Mouse (Mus musculus): ENCODE data around the gene 4931406P16Rik.

The 4931406P16Rik gene

GRCm38 (mm10) chr7:34309186-34309764, 4.1 kb downstream of the 4931406P16Rik start:
- DNase-seq, result no peak

- DNase-seq, result no peak
Observed at GRCm38 (mm10) chr7:34308586-34308985, 4.8 kb downstream of the 4931406P16Rik start.

- no peak for DNase-seq
Observed at GRCm38 (mm10) chr7:34305454-34305853, 7.9 kb downstream of the 4931406P16Rik start.

- DNase-seq, result no peak
Observed at GRCm38 (mm10) chr7:34302651-34303050, 10.7 kb downstream of the 4931406P16Rik start.

GRCm38 (mm10) chr7:34301952-34302351, 11.4 kb downstream of the 4931406P16Rik start:
- no peak for DNase-seq

- no peak for DNase-seq
Observed at GRCm38 (mm10) chr7:34298818-34299217, 14.5 kb downstream of the 4931406P16Rik start.

- DNase-seq, result no peak
Observed at GRCm38 (mm10) chr7:34296124-34296523, 17.2 kb downstream of the 4931406P16Rik start.

- no peak for DNase-seq
Observed at GRCm38 (mm10) chr7:34292633-34293032, 20.7 kb downstream of the 4931406P16Rik start.

- DNase-seq, result no peak
Observed at GRCm38 (mm10) chr7:34291265-34291664, 22.1 kb downstream of the 4931406P16Rik start.

- DNase-seq, result no peak
Observed at GRCm38 (mm10) chr7:34290450-34291151, 22.8 kb downstream of the 4931406P16Rik start.

GRCm38 (mm10) chr7:34277656-34278055, 35.7 kb downstream of the 4931406P16Rik start:
- no peak for DNase-seq

- DNase-seq, result no peak
Observed at GRCm38 (mm10) chr7:34276066-34276465, 37.3 kb downstream of the 4931406P16Rik start.

GRCm38 (mm10) chr7:34272465-34272864, 40.9 kb downstream of the 4931406P16Rik start:
- DNase-seq, result no peak

- DNase-seq, result no peak
Observed at GRCm38 (mm10) chr7:34268463-34268862, 44.9 kb downstream of the 4931406P16Rik start.

- DNase-seq, result no peak
Observed at GRCm38 (mm10) chr7:34266421-34266820, 46.9 kb downstream of the 4931406P16Rik start.

- peak; percentile 24 to 33 for DNase-seq
Observed at GRCm38 (mm10) chr7:34265876-34266346, 47.4 kb downstream of the 4931406P16Rik start.

- DNase-seq, result no peak
Observed at GRCm38 (mm10) chr7:34263437-34263836, 49.9 kb downstream of the 4931406P16Rik start.

- DNase-seq, result no peak
Observed at GRCm38 (mm10) chr7:34258407-34258806, 54.9 kb downstream of the 4931406P16Rik start.

- DNase-seq, result no peak
Observed at GRCm38 (mm10) chr7:34257279-34257678, 56.1 kb downstream of the 4931406P16Rik start.

- DNase-seq, result no peak
Observed at GRCm38 (mm10) chr7:34255916-34256315, 57.4 kb downstream of the 4931406P16Rik start.

GRCm38 (mm10) chr7:34255137-34255536, 58.2 kb downstream of the 4931406P16Rik start:
- DNase-seq, result no peak

GRCm38 (mm10) chr7:34252030-34252429, 61.3 kb downstream of the 4931406P16Rik start:
- DNase-seq, result no peak

GRCm38 (mm10) chr7:34250738-34251137, 62.6 kb downstream of the 4931406P16Rik start, which contains the start of gene Gm6096:
TSS of gene Gm6096 (plus strand) at chr7:34251038.
- DNase-seq, result no peak

GRCm38 (mm10) chr7:34246870-34247499, 66.4 kb downstream of the 4931406P16Rik start:
- no peak for DNase-seq

Data from thymus, postnatal 36 days (tissue).